28 mouse cellular contexts compared by ENCODE assay signal in genomic region chr2:141712265-141712664, GRCm38 (mm10).
DNase-seq lines count a peak whose midpoint lies in the region; ATAC-seq and TF ChIP-seq lines count a peak whose summit lies in the region.
"Had no signal": no experiment of that assay in that cellular context is flagged by ENCODE, and none has a peak within 500 bp of the region (broad histone marks: within the 10 kb centered on the region; RNA-seq: fewer than 3 reads in every experiment).

No protein-coding gene starts in this region.

- WGBS in forebrain, postnatal 0 days = 44% methylated on average over 4 of the region's 4 CpGs
- WGBS in lung, adult 2 months = 82% methylated on average over 4 of the region's 4 CpGs

- H3K4me3 ChIP-seq in layer of hippocampus, adult 2 months = no peak overlapping the region
- no peak overlapping the region for H3K4me3 ChIP-seq in forebrain, postnatal 0 days (ENCODE audit: low read depth, low read length)
- no peak overlapping the region for H3K4me3 ChIP-seq in lung, adult 2 months (replicated peaks; ENCODE audit: extremely low read depth, low read depth, low read length)
- H3K4me3 ChIP-seq: erythroblast, embryonic 14.5 days; heart, embryonic 12.5 days; hindbrain, embryonic 10.5 days; limb, embryonic 15.5 days had no signal

- H3K4me2 ChIP-seq in forebrain, postnatal 0 days (ENCODE audit: low read depth) = no peak overlapping the region
- H3K4me2 ChIP-seq: heart, embryonic 12.5 days; limb, embryonic 15.5 days had no signal

- no peaks in the 10 kb centered on the region for H3K36me3 ChIP-seq in forebrain, postnatal 0 days (ENCODE audit: insufficient read depth)
- H3K36me3 ChIP-seq: heart, embryonic 12.5 days; hindbrain, embryonic 10.5 days; limb, embryonic 15.5 days had no signal

- TF ChIP-seq CTCF in layer of hippocampus, adult 2 months (conservative IDR thresholded peaks at IDR 0.05) = no peak
- no peak for TF ChIP-seq CTCF in brain, embryonic 14.5 days (IDR thresholded peaks at IDR 0.05; ENCODE audit: borderline replicate concordance, extremely low read depth, insufficient read depth, insufficient read length)
- TF ChIP-seq CTCF in forebrain, postnatal 0 days (IDR thresholded peaks at IDR 0.05; ENCODE audit: low read depth) = no peak
- TF ChIP-seq CTCF in lung, adult 2 months (IDR thresholded peaks at IDR 0.05; ENCODE audit: insufficient read depth, low read length) = no peak

- H3K4me1 ChIP-seq in forebrain, postnatal 0 days (ENCODE audit: insufficient read depth) = no peaks in the 10 kb centered on the region
- H3K4me1 ChIP-seq in lung, adult 2 months (ENCODE audit: control insufficient read depth, insufficient read depth, low read length) = no peaks in the 10 kb centered on the region
- H3K4me1 ChIP-seq: heart, embryonic 12.5 days; hindbrain, embryonic 10.5 days; limb, embryonic 15.5 days had no signal

- no peaks in the 10 kb centered on the region for H3K27me3 ChIP-seq in forebrain, postnatal 0 days (ENCODE audit: insufficient read depth, low read length)
- H3K27me3 ChIP-seq: heart, embryonic 12.5 days; limb, embryonic 15.5 days had no signal

- H3K9ac ChIP-seq in forebrain, postnatal 0 days = no peak overlapping the region
- H3K9ac ChIP-seq: heart, embryonic 12.5 days; limb, embryonic 15.5 days; liver, embryonic 14.5 days had no signal

- H3K27ac ChIP-seq in layer of hippocampus, adult 2 months = peak overlapping the region; percentile 18; the same call in 1 of the 2 replicates
- peak overlapping the region; percentile 10; the same call in 1 of the 2 replicates for H3K27ac ChIP-seq in forebrain, postnatal 0 days (ENCODE audit: low read depth, low read length)
- H3K27ac ChIP-seq: hindbrain, embryonic 10.5 days; hindbrain, postnatal 0 days; limb, embryonic 15.5 days; liver, embryonic 14.5 days; stomach, postnatal 0 days had no signal

- no peaks in the 10 kb centered on the region for H3K9me3 ChIP-seq in forebrain, postnatal 0 days (ENCODE audit: low read length)
- H3K9me3 ChIP-seq: heart, embryonic 12.5 days; hindbrain, embryonic 10.5 days; limb, embryonic 15.5 days had no signal

- DNase-seq in layer of hippocampus, adult 2 months (ENCODE audit: low spot score in 2 of 2) = peak in 1 of 2 experiments; percentile 19
- no peak for DNase-seq in layer of hippocampus, postnatal 36 days
- DNase-seq in brain, adult 2 months (ENCODE audit: low read depth, low spot score) = peak; percentile 21
- DNase-seq in brain, embryonic 14.5 days (ENCODE audit: low read depth) = peak; percentile 86
- peak; percentile 47 for DNase-seq in forebrain, postnatal 0 days
- no peak for DNase-seq in right cerebral cortex, postnatal 10 days (ENCODE audit: low spot score in 2 of 2)
- DNase-seq in lung, adult 2 months = no peak
- DNase-seq: adrenal gland, adult 8-10 months; cerebellum, adult 9-10 months; gastrocnemius, postnatal 14 days; heart, adult 18-20 months; heart, postnatal 10 days; kidney, adult 9 months; kidney, postnatal 14 days; left cerebral cortex, postnatal 4 days; lung, postnatal 4 days; right cerebral cortex, postnatal 14 days; thymus, adult 2 months; thymus, postnatal 4 days had no signal

- TF ChIP-seq POLR2A in brain, embryonic 14.5 days (IDR thresholded peaks at IDR 0.05; ENCODE audit: borderline replicate concordance, extremely low read depth, insufficient read depth, insufficient read length, poor library complexity, severe bottlenecking) = no peak
- no peak for TF ChIP-seq POLR2A in lung, adult 2 months (IDR thresholded peaks at IDR 0.05; ENCODE audit: borderline replicate concordance, extremely low read depth, low read depth, low read length)

- peak; percentile 55 for ATAC-seq in forebrain, postnatal 0 days
- ATAC-seq: activated CD4-positive, CD25-positive, alpha-beta regulatory T cell, adult 4 months; hindbrain, postnatal 0 days; intestine, embryonic 16.5 days had no signal

Comparison
In these comparisons a context has a peak if more than half of its experiments do, and no peak if none do; other contexts are left out.
1. DNase-seq: peak in brain, adult 2 months (single experiment), brain, embryonic 14.5 days (single experiment) and forebrain, postnatal 0 days (single experiment); none in layer of hippocampus, postnatal 36 days (0 of 2), right cerebral cortex, postnatal 10 days (0 of 2) and lung, adult 2 months (single experiment).